Mouse (Mus musculus) right cerebral cortex, postnatal 36 days (tissue): ENCODE results near the gene Esyt2.
A peak's percentile ranks its signal among the peaks of the same experiment; 100 is the strongest.
"Not testable (repeated sequence)": the region's sequence is repeated elsewhere in the genome, so short reads cannot be mapped to it uniquely, and the experiment has no call there.

ENCODE experiments used
- DNase-seq, 2 experiments: peaks; one replicate each; pipeline ENCODE4 v3.0.0; 2022; ENCODE audit warnings: low spot score in 2 of 2, mixed read lengths in 1 of 2

Gene Esyt2

DNA sequence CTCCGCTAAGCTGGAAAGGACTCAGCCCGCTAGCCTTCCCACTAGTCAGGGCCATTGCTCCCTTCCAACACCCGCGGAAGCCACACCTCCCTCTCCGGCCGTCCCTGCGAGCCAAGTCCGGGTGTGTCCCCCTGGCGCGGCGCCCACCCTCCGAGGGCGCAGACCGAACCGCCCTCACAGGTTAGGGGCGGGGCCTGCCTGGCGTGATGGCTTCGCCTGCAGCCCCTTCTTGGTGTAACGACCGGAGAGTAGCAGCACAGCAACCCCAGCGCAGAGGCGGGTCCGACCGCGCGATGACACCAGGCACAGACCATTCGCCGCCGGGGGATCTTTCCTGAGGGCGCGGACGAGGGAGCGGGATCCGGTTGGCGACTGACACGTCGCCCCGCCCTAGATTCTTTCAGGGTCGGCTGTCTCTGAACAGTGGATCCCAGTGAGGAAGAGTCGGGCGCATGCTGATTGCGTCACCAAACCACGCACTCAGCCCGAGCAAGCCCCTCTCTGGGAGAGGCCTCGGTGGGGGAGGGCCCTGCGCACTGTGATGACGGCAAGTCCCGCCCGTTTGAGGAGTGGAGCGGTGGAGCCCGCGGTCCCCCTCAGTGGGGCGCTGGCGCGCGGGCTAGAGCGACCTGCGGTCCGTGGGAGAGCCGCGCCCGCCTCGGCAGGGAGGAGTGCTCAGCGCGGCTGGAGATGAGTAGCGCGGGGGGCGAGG, at the start of gene Esyt2:
Gene Esyt2 (plus strand): TSS at position 544 of the 712 bp plus-strand sequence.
- peak; percentile 100 for DNase-seq

GRCm38 (mm10) chr12:116231612-116232011, 49.4 kb upstream of the Esyt2 start:
- no peak for DNase-seq

DNA sequence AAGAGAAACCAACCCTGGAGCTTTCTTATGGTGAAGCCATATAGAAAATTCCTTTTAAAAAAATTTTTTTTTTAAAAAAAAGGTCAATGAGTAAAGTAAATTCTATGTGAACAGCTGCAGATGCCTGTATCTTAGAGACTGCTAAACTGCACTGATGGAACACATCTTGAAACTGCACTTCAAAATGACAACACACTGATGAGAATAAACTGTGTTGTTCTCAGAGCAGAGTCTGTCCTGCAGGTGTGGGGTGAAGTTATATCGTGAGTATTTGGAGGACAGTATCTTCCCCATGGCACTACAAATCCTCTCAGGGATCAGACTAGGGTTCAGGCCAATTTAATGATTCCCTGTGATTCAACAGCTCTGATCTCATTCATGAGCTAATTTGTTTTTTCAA, 48.9 kb upstream of the Esyt2 start:
- no peak for DNase-seq

DNA sequence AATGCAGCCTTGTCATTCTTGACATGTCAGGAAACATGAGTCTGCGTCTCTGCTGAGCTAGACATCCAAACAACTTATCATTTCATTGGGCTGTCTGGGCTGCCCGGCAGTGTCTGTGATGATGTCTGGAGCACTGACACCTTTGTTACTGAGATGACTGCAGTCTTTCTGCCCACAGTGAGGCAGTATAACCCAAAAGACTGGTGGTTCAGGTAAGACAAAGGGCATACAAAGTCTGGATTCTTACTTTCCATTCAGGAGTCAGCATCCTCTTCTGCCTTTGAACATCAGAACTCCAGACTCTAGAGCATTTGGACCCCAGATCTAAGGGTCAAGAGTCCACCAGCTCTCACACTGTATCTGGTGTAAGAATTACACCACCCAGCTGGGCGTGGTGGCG, 45.6 kb upstream of the Esyt2 start:
- DNase-seq = no peak

DNA sequence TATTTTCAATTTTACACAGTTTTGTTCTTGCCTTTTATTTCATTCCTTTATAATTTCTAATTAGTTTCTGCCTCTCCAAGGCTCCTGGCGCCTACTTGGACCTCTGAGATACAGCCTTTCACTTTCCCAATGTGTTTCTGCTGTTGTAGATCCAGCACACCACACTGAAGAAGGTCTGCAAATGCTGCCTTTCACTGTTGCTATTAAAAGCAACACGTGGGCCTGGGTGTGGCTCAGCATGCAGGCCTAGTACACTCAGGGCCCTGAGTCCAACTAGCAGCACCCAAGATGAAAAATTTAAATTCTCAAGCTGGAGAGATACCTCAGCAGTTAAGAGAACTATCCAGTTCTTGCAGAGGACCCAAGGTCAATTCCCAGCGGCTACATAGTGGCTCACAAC, 44.3 kb upstream of the Esyt2 start:
- no peak for DNase-seq

- no peak for DNase-seq
Measured at GRCm38 (mm10) chr12:116238370-116238769, 42.6 kb upstream of the Esyt2 start.

DNA sequence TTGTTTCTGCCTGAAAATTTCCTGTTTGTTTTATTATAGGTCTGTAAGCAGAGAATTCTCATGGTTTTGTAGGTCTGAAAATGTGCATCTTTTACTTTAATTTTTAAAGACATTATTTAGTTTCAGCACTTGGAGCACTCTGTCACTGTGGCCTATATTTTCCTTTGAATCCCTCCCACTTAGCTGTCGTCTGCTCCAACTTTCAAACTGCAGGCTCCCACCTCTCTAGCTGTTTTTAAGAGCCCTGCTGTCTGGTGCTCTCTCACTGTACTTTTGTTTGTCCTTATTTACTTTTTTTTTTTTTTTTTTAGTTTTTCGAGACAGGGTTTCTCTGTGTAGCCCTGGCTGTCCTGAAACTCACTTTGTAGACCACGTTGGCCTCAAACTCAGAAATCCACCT, 42.2 kb upstream of the Esyt2 start:
- no peak for DNase-seq

DNA sequence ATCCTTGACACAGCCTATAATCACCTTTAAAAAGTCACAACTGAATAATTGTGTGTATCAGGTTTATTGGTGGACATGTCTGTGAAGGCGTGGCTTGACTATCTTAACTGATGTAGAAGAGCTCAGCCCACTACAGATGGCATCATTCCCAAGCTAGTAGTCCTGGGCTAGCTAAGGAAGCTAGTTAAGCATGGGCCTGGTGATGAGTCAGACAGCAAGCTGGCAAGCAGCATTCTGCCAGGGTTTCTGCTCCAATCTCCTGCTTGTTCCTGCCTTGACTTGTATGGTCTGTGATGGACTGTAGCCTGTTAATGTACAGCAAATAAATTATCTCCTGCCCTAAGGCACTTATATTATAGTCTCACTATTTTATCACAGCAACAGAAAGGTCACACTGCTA, 36.4 kb upstream of the Esyt2 start:
- no peak for DNase-seq

DNA sequence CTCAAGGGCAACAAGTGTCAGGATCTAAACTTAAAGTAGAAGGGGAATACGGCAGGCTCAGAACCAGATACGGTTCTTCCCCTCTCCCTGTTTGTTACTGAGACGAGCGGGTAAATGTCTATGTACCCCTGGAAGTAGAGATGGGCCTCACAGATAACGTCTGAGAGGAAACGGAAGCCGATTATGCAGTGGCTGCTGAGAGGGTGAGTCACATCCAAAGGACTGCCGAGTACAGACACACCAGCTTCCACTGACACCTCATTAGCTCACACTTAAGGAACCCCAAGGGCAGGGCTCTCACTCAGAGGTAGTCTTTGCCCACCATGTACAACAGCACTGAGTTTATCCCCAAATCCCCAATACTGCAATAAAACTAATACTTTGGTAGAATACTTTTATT, 26.3 kb upstream of the Esyt2 start:
- DNase-seq = no peak

DNA sequence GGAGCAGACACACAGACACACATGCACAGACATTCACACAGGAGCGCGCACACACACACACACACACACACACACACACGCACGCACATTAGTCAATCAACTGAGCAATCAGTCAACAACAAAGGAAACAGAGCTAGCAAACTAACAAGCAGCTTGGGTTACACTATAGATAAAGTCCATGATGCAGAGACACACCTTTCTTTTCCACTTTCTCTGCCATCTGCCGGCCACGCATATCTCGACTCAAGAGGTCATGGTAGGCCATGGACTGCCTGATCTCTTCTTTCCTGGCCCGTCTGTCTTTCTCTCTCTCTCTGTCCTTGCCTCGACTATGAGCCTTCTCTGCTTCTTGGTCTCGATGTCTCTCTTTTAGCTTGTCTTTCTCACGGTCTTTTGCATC, 25.4 kb upstream of the Esyt2 start:
- no peak for DNase-seq

GRCm38 (mm10) chr12:116258321-116258720, 22.7 kb upstream of the Esyt2 start:
- DNase-seq = no peak

- DNase-seq = peak; percentile 85
Measured at GRCm38 (mm10) chr12:116262555-116263341, 18.2 kb upstream of the Esyt2 start, which contains the start of gene Wdr60. TSS of gene Wdr60 (minus strand) at chr12:116263022.

GRCm38 (mm10) chr12:116264756-116265155, 16.2 kb upstream of the Esyt2 start:
- no peak for DNase-seq

DNA sequence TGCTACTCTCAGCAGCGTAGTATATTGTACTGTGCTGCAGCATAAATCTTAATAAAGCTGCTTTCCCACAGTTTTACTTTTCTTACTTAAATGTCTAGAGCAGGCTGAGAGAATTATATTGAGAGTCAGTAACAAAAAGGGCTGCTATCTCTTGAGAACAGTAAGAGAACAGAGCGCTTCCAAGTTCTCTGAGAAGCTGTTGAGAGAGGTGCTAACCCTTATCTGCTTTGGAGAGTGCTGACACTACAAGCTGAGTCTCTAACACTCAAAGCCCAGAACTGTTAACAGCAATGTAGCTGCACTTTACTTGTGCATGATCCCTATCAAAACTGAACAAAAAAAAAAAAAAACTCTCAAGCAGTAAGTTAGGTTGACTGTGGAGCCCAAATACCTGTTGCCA, 15.7 kb upstream of the Esyt2 start:
- DNase-seq = no peak

DNA sequence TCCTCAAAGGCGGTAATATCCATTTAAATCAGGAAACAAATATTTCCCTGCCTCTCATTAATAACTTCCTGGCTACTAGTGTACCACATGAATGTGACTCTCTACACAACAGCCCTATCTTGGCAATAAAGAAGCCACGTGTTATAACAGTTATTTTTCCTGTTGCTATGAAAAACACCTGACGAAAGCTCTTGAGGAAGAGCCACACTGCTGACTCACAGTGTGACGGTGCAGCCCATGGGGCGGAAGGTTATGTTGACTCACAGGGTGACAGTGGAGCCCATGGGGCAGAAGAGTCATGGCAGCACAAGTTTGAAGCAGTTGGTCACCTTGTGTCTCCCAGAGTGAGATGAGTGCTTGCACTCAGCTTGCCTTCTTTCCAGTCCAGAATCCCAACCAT, 11.5 kb upstream of the Esyt2 start:
- no peak for DNase-seq

- DNase-seq = no peak
Measured at GRCm38 (mm10) chr12:116270538-116270937, 10.5 kb upstream of the Esyt2 start.

DNA sequence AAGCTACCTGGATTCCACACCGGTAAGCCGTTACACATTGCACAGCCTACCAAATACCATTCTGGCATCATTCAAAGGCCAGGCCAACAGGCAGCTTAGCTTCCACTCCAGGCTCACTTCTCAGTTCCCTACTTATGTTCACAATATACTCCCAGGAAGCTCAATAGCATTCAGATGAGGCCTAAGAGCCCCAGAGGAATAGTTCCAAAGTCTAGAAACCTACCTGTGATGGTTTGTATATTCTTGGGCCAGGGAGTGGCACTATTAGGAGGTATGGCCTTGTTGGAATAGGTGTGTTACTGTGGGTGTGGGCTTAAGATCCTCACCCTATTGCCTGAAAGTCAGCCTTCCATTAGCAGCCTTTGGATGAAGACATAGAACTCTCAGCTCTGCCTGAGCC, 9.9 kb upstream of the Esyt2 start:
- DNase-seq = no peak

DNA sequence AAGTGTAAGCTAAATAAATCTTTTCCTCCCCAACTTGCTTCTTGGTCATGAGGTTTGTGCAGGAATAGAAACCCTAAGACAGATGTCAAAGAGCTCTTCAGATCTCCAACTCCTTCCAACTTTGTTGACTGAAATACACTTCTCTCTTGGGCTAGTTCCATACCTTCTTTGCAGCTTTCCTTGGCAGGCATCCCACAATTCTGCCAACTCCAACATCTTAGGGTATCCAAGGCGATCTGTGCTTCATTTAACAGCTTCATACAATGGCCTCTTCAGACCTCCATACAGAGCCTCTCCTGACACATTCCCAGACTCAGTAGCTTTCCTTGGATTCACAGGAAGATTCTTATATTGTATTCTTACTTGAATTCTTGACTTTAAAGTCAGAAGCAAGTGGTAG, 7.3 kb upstream of the Esyt2 start:
- DNase-seq = no peak

GRCm38 (mm10) chr12:116275086-116275485, 5.9 kb upstream of the Esyt2 start, which contains the start of gene Gm11027:
TSS of gene Gm11027 (plus strand) at chr12:116275386.
- not testable (repeated sequence) for DNase-seq

DNA sequence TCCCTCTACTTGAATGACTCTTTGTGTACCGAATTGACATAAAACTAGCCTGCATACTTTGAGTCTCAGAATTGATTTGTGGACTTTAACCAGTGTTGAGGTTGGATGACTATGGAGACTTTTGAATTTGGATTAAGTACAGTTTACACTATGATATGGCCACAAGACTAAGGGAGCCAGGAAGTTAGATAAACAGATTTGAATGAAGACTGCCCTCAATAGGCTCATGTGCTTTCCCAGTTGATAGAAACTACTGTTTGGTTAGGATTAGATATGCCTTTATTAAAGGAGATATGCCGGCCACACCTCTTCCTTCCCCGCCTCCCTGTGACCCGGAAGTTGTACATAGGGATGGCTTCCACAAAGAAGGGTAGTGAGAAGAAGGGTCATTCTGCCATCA, 5.4 kb upstream of the Esyt2 start:
- no peak for DNase-seq

DNA sequence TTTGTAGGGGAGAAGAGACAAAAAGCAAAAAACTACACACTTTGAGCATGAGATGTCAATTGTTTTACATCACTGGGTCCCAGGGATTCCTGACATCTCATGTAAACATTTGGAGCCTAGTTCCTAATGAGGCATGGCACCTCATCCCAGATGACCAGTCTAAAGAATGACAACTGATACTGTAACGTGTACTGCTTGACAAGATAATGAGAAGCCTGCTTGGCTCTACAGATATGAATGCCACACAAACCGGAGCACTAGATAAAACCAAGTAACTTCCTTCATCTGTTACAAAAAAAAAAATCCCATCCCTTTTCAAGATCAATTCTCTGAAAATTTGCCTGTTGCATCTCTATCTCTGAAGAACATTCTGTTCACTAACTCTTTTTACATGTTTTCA, 4.0 kb upstream of the Esyt2 start:
- no peak for DNase-seq

DNA sequence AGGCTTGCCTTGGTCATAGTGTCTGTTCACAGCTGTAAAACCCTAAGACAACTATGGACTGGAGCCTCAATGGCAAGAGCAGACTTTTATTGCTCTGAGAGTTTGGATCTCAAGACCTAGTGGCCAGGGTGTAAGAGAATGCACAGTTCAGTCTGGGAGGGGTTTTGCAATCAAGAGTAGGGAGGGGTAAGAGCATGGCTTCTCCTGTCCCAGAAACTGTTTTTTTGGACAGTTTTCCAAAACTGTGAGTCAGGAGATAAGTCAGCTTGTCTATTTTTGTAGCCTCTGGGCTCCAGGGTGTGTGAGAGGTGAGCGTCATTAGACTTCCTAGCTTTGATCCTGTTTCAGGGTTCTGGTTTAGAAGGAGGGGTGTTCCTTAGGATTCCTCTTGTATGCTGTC, 2.5 kb upstream of the Esyt2 start:
- no peak for DNase-seq

GRCm38 (mm10) chr12:116279181-116279580, 1.8 kb upstream of the Esyt2 start:
- no peak for DNase-seq
